Mouse (Mus musculus): Measurements from ENCODE around the gene Panx2.

DNA sequence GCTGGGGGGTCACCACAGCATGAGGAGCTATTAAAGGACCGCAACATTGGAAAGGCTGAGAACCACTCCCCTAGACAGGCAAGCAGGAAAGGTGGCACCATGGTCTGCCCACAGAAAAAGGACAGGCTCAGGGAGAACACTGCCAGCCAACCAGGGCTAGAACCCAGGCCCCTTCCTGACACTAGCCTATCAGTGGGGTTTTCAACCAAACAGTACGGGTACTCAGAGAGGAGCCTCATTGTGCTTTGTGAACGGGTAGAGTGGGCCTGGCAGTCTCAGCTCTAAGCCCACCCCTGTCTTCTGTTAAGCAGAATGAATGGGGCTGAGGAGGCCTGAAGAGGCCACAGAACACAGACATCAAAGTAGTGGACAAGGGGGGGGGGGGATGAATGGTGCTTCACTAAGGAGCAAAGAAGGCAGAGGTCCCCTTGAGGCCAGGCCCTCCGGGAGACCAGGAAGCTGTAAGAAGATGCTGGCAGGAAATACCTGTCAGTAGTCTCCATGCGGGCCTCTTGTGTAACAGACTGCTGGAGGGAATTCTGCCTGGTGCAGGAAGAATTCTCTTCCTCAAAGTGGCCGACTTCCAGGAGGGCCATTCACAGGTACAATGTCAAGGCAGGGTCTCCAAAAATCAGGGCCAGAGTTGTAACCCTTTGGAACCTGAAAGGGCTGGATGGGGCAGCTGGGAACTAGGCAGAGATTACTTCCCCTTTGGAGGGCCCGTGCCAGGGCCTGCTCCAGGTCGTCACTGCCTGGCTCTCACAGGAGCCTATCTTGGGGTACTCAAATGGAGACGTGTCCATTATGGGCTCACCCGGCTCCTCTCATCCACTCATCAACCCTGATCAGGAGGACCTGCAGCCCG, 15.3 kb downstream of the Panx2 start, which contains the start of gene Trabd:
- no peak for TF ChIP-seq CTCF (IDR thresholded peaks at IDR 0.05)
- TF ChIP-seq EP300 (IDR thresholded peaks at IDR 0.05), result no peak

Measured in lung, postnatal 0 days (tissue).